Mouse (Mus musculus): ENCODE results near the gene Sugp1. TPM values are rescaled to one million over a fixed set of nuclear protein-coding genes. Genes with fewer than 3 reads are reported as not detected.
A peak's percentile ranks its signal among the peaks of the same experiment; 100 is the strongest.

Sugp1 gene
- polyA plus RNA-seq, 1 experiment from 2014 or later: 50.7 TPM

DNA sequence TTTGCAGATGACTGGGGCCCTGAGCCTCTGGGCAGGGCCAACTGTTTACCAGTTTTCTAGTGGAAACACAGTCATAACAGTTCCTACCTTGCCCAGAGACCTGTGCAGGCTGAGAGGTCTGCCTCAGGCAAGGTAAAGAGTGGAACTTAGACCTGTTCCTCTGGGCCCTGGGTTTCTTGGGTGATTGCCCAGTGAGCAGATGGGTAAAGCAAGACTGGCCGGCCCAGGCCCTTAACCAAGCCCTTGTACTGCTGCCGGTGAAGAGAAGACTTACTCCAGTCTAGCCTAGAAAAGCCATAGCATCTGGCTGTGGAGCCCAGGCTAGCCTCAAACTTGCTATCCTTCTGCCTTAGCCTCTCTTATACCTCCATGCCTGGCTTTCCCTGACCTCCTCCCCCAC is 39.4 kb downstream of the Sugp1 start:
- H3K27me3 ChIP-seq (ENCODE audit: insufficient read depth, low read length): peaks cover 53% of the 10 kb centered on the region
- ATAC-seq (ENCODE audit: low FRiP score, low TSS enrichment): no peak
- H3K9ac ChIP-seq (replicated peaks; ENCODE audit: low read length): no peak overlapping the region
- peaks cover 9% of the 10 kb centered on the region for H3K4me1 ChIP-seq (ENCODE audit: insufficient read depth, low read length)
- H3K4me3 ChIP-seq (ENCODE audit: low read length): no peak overlapping the region
- H3K36me3 ChIP-seq (ENCODE audit: insufficient read depth, low read length): no peaks in the 10 kb centered on the region
- no peak overlapping the region for H3K4me2 ChIP-seq (replicated peaks; ENCODE audit: low read depth, low read length)
- no peak overlapping the region for H3K27ac ChIP-seq (ENCODE audit: low read length)
- no peaks in the 10 kb centered on the region for H3K9me3 ChIP-seq (ENCODE audit: low read length)
- 84% methylated on average over 2 of the region's 2 CpGs for WGBS

DNA sequence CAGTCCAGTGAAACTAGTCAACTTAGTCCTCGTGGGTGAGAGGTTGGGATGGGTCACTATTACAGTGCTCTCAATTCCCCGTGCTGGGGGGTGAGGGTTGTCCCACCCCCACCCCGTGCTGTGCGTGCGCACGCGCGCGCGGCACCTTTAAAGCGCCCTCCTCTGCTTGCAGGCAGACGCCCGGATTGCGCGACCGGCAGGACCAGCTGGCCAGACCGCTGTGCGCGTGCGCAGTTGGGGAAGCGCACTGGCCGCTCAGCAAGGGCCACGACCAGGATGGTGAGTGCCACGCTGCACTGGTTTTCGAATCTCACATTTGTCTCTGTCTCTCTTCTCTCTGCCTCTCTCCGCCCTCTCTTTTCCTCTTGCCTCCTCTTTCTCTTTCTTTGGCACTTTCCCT is 40.7 kb downstream of the Sugp1 start, which contains the start of gene Hapln4:
Hapln4 (plus strand) TSS at position 173 of the 400 bp plus-strand sequence.
- H3K36me3 ChIP-seq (ENCODE audit: insufficient read depth, low read length): no peaks in the 10 kb centered on the region
- peaks cover 12% of the 10 kb centered on the region for H3K4me1 ChIP-seq (ENCODE audit: insufficient read depth, low read length)
- peak within 1 kb of the TSS; percentile 66 for H3K4me2 ChIP-seq (replicated peaks; ENCODE audit: low read depth, low read length)
- ATAC-seq (ENCODE audit: low FRiP score, low TSS enrichment): 0 out of 2 replicates have a peak, but pooled peaks have one; percentile 47
- no peak within 1 kb of the TSS for H3K27ac ChIP-seq (ENCODE audit: low read length)
- 1% methylated on average over 26 of the region's 26 CpGs for WGBS
- H3K27me3 ChIP-seq (ENCODE audit: insufficient read depth, low read length): peaks cover 66% of the 10 kb centered on the region
- H3K9me3 ChIP-seq (ENCODE audit: low read length): no peaks in the 10 kb centered on the region
- H3K4me3 ChIP-seq (ENCODE audit: low read length): peak within 1 kb of the TSS; percentile 46
- H3K9ac ChIP-seq (replicated peaks; ENCODE audit: low read length): peak within 1 kb of the TSS; percentile 9; the same call in 1 of the 2 replicates

DNA sequence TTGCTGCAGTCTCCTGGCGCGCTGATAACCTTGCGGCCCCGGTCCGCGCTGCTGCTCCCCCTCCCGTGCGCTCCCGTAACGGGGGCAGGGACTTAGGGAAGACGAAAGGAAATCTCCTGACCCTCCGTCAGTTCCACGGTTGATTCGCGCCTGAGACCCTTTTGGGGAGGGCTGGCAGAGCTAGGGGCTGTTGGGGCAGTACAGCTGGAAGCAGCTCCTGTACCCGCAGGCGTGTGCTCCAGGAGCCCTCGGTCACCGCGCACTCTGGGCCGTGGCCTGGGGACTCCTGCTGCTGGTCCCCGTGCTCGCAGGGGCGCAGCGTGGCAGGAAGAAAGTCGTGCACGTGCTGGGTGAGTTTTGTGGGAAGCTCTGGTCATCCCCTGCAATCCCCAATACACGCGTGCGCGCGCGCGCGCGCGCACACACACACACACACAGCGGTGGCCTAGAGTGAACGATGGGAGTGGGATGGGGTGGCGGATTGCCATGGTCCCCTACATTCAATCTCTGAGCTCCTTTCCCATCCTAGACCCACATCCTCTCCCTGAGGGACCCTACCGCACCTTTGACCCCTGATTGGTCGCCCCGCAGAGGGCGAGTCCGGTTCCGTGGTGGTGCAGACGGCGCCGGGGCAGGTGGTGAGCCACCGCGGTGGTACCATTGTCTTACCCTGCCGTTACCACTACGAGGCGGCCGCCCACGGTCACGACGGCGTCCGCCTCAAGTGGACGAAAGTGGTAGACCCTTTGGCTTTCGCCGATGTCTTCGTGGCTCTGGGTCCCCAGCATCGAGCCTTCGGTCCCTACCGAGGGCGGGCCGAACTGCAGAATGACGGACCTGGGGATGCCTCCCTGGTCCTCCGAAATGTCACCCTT is 41.8 kb downstream of the Sugp1 start:
- H3K27ac ChIP-seq (ENCODE audit: low read length): no peak overlapping the region
- peak; percentile 17; the same call in 1 of the 2 replicates for ATAC-seq (ENCODE audit: low FRiP score, low TSS enrichment)
- peak overlapping the region; percentile 46 for H3K4me3 ChIP-seq (ENCODE audit: low read length)
- no peaks in the 10 kb centered on the region for H3K9me3 ChIP-seq (ENCODE audit: low read length)
- no peaks in the 10 kb centered on the region for H3K36me3 ChIP-seq (ENCODE audit: insufficient read depth, low read length)
- WGBS: 2% methylated on average over 65 of the region's 71 CpGs
- peak overlapping the region; percentile 66 for H3K4me2 ChIP-seq (replicated peaks; ENCODE audit: low read depth, low read length)
- H3K4me1 ChIP-seq (ENCODE audit: insufficient read depth, low read length): peaks cover 12% of the 10 kb centered on the region
- peaks cover 78% of the 10 kb centered on the region for H3K27me3 ChIP-seq (ENCODE audit: insufficient read depth, low read length)
- H3K9ac ChIP-seq (replicated peaks; ENCODE audit: low read length): peak overlapping the region; percentile 9; the same call in 1 of the 2 replicates

DNA sequence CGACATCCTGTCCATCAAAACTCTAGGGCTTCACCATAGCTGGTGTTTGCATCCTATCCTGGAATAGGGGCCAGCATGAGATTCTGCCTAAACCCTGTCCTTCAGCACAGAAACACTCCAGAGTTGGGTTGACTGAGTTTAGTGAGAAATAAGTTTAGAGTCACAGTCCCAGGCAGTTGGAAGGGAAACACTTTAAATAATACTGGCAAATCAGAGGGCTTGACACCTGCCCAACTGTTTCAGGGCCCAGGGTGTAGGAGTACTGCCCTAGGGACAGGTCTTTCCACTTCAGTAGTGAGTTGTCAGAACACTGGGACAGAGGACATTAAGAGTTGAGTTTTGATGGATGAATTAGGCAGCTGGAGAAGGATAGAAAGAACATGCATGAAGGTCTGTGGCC is 43.5 kb downstream of the Sugp1 start:
- 41% methylated on average over 1 of the region's 1 CpGs for WGBS
- no peak overlapping the region for H3K27ac ChIP-seq (ENCODE audit: low read length)
- H3K27me3 ChIP-seq (ENCODE audit: insufficient read depth, low read length): peaks cover 92% of the 10 kb centered on the region
- no peak overlapping the region for H3K4me2 ChIP-seq (replicated peaks; ENCODE audit: low read depth, low read length)
- no peak overlapping the region for H3K4me3 ChIP-seq (ENCODE audit: low read length)
- ATAC-seq (ENCODE audit: low FRiP score, low TSS enrichment): no peak
- H3K36me3 ChIP-seq (ENCODE audit: insufficient read depth, low read length): no peaks in the 10 kb centered on the region
- peaks cover 12% of the 10 kb centered on the region for H3K4me1 ChIP-seq (ENCODE audit: insufficient read depth, low read length)
- no peak overlapping the region for H3K9ac ChIP-seq (replicated peaks; ENCODE audit: low read length)
- no peaks in the 10 kb centered on the region for H3K9me3 ChIP-seq (ENCODE audit: low read length)

DNA sequence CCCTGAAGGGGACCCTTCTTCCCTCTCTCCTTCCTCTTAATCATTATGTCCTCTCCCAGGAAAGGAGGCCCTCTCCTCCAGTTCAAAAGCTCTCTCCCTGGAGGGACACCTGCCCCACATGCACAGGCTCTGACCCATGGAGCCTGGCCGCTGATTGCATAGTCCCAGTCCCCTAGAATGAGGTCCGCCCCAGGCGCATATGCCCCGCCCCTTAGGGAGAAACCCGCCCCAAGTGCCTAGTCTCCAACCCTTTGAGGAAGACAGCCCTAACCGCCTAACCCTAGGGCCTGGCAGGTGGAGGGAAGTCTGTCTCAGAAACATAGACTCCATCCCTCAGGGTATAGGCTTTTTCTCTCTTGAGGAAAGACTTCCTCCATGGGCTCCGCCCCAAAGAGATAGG is 44.6 kb downstream of the Sugp1 start:
- no peak overlapping the region for H3K4me3 ChIP-seq (ENCODE audit: low read length)
- H3K36me3 ChIP-seq (ENCODE audit: insufficient read depth, low read length): no peaks in the 10 kb centered on the region
- WGBS: 7% methylated on average over 7 of the region's 7 CpGs
- H3K9me3 ChIP-seq (ENCODE audit: low read length): no peaks in the 10 kb centered on the region
- H3K27ac ChIP-seq (ENCODE audit: low read length): no peak overlapping the region
- H3K4me2 ChIP-seq (replicated peaks; ENCODE audit: low read depth, low read length): no peak overlapping the region
- ATAC-seq (ENCODE audit: low FRiP score, low TSS enrichment): peak; percentile 28; the same call in 1 of the 2 replicates
- H3K4me1 ChIP-seq (ENCODE audit: insufficient read depth, low read length): peaks cover 12% of the 10 kb centered on the region
- peaks cover 87% of the 10 kb centered on the region for H3K27me3 ChIP-seq (ENCODE audit: insufficient read depth, low read length)
- no peak overlapping the region for H3K9ac ChIP-seq (replicated peaks; ENCODE audit: low read length)

DNA sequence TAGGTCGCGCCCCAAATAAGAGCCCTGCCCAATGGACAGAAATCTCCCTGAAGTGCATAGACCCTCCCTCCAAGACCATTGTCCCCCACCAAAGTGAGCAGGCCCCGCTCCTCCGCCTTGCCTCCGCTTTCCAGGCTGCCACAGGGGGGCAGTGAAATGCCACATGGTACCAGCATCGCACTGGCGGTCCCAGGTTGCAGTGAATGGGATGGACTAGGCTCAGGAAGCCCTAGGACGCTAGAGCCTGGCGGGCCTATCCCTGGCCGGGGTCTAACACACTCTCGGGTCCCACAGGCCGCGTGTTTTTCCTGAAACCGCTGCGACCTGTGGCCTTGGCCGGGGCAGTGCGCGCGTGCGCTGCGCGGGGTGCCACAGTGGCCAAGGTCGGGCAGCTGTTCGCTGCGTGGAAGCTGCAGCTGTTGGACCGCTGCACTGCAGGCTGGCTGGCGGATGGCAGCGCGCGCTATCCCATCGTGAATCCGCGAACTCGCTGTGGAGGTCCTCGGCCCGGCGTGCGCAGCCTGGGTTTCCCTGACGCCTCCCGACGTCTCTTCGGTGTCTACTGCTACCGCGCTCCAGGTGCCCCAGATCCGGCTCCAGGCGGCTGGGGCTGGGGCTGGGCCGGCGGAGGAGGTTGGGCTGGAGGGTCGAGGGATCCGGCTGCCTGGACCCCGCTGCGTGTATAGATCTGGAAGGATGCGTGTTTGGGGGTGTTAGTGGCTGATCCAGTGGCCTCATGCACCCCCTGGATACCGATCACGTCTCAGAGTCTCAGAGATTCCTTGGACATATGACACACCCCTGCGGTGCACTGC is 45.4 kb downstream of the Sugp1 start:
- Histone ChIP-seq H3K27ac (ENCODE audit: low read length) (no peak overlapping the region), H3K9me3 (ENCODE audit: low read length) (no peaks in the 10 kb centered on the region), H3K27me3 (ENCODE audit: insufficient read depth, low read length) (peaks cover 79% of the 10 kb centered on the region), H3K9ac (replicated peaks; ENCODE audit: low read length) (peak overlapping the region; percentile 34), H3K36me3 (ENCODE audit: insufficient read depth, low read length) (no peaks in the 10 kb centered on the region), H3K4me1 (ENCODE audit: insufficient read depth, low read length) (peaks cover 12% of the 10 kb centered on the region), H3K4me2 (replicated peaks; ENCODE audit: low read depth, low read length) (peak overlapping the region; percentile 51), H3K4me3 (ENCODE audit: low read length) (peak overlapping the region; percentile 38)
- 4% methylated on average over 56 of the region's 56 CpGs for WGBS
- peak; percentile 52 for ATAC-seq (ENCODE audit: low FRiP score, low TSS enrichment)

DNA sequence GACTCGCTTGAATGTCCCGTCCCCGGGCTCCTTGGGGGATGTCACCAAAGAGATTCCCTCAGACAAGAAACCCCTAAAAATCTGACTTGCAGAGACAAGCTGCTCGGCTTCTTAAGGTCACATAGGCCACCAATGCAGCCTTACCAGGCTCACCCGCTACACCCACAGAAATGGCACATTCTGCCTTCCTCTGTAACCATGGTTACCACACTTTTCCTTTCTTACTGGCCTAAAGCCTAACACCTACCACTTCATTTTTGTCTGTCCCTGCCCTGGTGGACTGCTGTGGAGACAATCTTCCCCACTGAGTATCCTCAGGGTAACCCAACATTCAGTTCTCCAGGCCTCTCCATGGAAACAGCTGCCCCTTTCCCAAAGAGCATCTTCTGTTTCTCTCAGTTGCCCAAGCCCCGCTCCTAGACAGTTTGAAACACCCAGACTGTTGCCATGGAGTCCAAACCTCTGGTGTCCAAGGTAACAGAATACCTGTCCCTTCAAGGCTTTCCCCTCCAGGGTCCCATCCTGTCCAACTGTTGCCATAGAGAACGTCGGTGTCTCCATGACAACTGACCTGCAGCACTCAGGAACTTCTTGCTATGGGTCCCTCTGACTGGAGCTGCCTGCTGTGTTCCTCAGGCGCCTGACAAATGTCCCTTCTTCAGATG is 46.8 kb downstream of the Sugp1 start:
- 0 out of 2 replicates have a peak, but pooled peaks cover 4% of the 10 kb centered on the region for H3K4me1 ChIP-seq (ENCODE audit: insufficient read depth, low read length)
- WGBS: 61% methylated on average over 9 of the region's 9 CpGs
- H3K9ac ChIP-seq (replicated peaks; ENCODE audit: low read length): no peak overlapping the region
- no peaks in the 10 kb centered on the region for H3K9me3 ChIP-seq (ENCODE audit: low read length)
- no peak overlapping the region for H3K4me3 ChIP-seq (ENCODE audit: low read length)
- no peak overlapping the region for H3K4me2 ChIP-seq (replicated peaks; ENCODE audit: low read depth, low read length)
- peaks cover 67% of the 10 kb centered on the region for H3K27me3 ChIP-seq (ENCODE audit: insufficient read depth, low read length)
- no peak overlapping the region for H3K27ac ChIP-seq (ENCODE audit: low read length)
- H3K36me3 ChIP-seq (ENCODE audit: insufficient read depth, low read length): no peaks in the 10 kb centered on the region
- no peak for ATAC-seq (ENCODE audit: low FRiP score, low TSS enrichment)

DNA sequence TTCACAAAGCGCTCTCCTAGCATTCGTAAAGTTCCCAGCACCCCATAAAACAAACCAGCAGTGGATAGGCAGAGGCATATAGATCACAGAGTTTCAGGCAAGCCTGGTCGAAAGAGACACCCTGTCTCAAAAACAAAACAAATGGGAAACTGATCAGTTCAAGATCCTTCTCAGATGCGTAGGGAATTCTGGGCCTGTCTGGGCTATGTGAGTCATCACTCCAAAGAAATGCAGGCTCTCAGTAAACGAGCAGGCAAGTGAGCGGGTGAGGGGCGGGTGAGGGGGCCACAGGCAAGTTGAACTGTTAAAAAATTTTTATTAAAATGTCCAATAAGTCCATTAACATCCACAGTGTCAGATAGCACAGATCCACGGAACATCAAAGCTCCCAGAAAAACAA is 50.2 kb downstream of the Sugp1 start:
- H3K9ac ChIP-seq (replicated peaks; ENCODE audit: low read length): no peak overlapping the region
- 0 out of 2 replicates have a peak, but pooled peaks cover 4% of the 10 kb centered on the region for H3K4me1 ChIP-seq (ENCODE audit: insufficient read depth, low read length)
- H3K4me3 ChIP-seq (ENCODE audit: low read length): no peak overlapping the region
- peaks cover 34% of the 10 kb centered on the region for H3K27me3 ChIP-seq (ENCODE audit: insufficient read depth, low read length)
- no peak for ATAC-seq (ENCODE audit: low FRiP score, low TSS enrichment)
- H3K27ac ChIP-seq (ENCODE audit: low read length): no peak overlapping the region
- no peaks in the 10 kb centered on the region for H3K36me3 ChIP-seq (ENCODE audit: insufficient read depth, low read length)
- H3K9me3 ChIP-seq (ENCODE audit: low read length): no peaks in the 10 kb centered on the region
- WGBS: 52% methylated on average over 8 of the region's 8 CpGs
- no peak overlapping the region for H3K4me2 ChIP-seq (replicated peaks; ENCODE audit: low read depth, low read length)

DNA sequence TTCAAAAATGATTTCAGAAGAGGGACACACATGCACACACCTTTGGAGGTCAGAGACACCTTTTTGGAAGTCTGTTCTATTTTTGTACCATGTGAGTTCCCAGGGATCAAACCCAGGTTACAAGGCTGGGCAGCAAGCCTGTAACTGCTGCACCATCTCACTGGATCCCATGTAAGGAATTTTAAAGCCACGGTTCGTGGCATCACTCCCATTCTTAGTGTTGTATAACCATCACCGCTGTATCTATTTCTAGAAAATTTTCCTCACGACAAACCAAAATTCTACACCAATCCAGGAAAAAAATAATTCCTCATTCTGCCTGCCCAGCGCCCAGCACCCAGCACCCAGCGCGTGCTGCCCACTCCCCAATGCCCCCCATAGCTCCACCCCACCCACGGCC is 56.7 kb downstream of the Sugp1 start:
- H3K4me2 ChIP-seq (replicated peaks; ENCODE audit: low read depth, low read length): no peak overlapping the region
- peaks cover 2% of the 10 kb centered on the region; the same call in 1 of the 2 replicates for H3K27me3 ChIP-seq (ENCODE audit: insufficient read depth, low read length)
- no peak for ATAC-seq (ENCODE audit: low FRiP score, low TSS enrichment)
- no peaks in the 10 kb centered on the region for H3K9me3 ChIP-seq (ENCODE audit: low read length)
- no peak overlapping the region for H3K9ac ChIP-seq (replicated peaks; ENCODE audit: low read length)
- no peaks in the 10 kb centered on the region for H3K4me1 ChIP-seq (ENCODE audit: insufficient read depth, low read length)
- no peak overlapping the region for H3K27ac ChIP-seq (ENCODE audit: low read length)
- H3K36me3 ChIP-seq (ENCODE audit: insufficient read depth, low read length): no peaks in the 10 kb centered on the region
- 65% methylated on average over 8 of the region's 8 CpGs for WGBS
- H3K4me3 ChIP-seq (ENCODE audit: low read length): no peak overlapping the region

Measured in kidney, embryonic 16.5 days (tissue).